Mouse (Mus musculus) left cerebral cortex, adult 11 months (tissue): Measurements from ENCODE around the gene Mcm7.

Source experiments
- DNase-seq: peaks from one replicate; pipeline ENCODE4 v3.0.0; 2022; ENCODE audit warnings: low spot score

The Mcm7 gene

DNA sequence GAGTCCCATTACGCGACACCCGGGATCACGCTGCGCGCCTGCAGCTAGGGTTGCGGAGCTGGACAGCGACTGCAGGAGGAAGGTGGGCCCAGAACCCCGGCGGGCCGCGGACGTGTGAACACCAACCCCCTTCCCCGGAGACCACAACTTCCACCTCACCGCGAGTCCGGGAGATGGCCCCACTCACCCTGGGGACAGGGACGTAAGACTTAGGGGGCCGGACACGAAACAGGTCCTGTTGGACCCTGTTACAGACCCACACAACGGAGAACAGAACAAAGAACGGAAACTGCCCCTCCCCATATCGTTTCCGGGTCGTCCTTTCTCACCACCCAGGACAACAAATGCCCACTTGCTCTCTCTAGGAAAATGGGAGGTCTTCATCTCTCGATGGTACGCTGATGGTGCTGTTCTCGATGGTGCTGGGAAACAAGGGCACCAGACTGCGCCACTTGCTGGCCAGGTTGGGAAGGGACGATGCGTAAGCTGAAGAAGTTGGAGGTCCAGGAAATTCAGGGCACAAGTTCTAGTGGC lies 16.7 kb downstream of the Mcm7 start, which contains the start of gene Zfp113:
Gene Zfp113, minus strand, starts transcription at position 302 of the 534 bp plus-strand sequence.
- peak; percentile 89 for DNase-seq

DNA sequence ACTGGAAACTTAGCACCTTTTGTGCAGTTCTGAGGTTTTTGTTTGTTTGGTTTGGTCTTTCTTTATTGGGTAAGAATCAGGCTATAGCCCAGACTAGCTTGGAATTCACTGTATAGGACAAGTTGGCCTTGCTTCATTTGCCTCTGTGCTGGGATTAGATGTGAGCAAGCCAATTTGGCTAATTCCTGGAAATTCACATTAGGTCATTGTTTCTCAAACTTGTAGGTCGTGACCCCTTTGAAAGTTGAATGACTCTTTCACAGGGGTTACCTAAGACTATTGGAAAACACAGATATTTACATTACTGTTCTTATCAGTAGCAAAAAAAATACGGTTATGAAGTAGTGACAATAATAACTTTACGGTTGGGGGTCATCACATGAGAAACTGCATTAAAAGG lies 17.8 kb downstream of the Mcm7 start:
- DNase-seq = no peak

DNA sequence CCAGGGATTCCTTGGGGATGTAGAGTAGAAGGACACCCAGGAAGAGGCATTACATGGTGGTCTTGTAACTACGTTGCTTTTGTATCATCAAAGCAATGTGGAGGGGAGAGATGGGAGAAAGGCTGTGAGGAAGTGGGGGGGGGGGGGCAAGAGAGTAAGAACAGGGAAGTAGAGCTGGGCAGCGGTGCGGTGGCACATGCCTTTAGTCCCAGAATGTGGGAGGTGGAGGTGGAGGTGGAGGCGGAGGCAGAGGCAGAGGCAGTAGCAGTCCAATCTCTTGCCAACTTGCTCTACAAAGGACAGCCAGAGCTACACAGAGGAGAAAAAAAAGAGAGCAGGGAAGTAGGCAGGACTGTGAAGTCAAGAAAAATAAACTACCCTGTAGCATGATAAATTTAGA lies 33.6 kb downstream of the Mcm7 start:
- no peak for DNase-seq

DNA sequence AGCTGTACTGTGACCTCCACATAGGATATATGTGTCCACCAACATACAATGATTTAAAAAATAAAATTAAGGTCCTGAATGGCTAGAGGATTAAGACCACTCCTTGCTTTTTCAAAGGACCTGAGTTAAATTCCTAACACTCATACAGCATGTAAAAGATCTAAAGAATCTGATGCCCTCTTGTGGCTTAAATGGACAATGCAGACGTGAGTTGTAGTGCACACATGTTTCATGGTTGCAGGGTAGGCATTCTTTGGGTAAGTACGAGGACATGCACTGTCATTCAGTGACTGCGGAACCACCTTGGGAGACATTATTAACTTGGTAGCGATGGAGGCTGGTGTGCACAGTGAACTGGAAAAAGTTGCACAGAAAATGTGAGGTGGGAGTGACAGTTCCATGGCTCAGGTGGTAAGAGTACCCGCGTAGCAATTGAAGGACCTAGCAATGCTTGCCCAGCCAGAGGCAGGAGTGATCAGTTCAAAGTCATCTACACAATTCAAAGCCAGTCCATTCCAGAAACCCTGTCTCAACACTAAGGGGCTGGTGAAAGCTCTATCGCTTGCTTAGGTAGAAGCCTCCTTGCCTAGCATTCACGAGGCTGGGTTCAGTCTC lies 34.2 kb downstream of the Mcm7 start:
- DNase-seq = no peak

DNA sequence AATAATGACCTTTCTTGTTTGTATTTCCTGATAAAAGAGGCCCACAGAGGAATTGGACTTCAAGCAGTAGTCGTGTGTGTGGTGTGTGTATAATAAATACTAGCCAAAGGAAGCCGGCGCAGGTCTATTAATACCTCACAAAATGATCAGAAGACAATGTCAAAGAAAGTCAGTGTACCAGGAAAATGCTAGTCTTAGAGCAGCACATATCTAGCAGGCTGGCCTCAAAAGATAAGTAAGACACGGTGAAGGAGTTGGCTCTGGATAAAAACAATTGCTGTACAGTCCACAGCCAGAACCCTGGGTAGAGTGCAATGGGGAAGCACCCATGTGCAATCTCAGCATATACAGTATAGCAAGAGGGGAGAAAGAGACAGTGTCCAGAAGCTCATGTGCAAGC lies 35.0 kb downstream of the Mcm7 start:
- no peak for DNase-seq

DNA sequence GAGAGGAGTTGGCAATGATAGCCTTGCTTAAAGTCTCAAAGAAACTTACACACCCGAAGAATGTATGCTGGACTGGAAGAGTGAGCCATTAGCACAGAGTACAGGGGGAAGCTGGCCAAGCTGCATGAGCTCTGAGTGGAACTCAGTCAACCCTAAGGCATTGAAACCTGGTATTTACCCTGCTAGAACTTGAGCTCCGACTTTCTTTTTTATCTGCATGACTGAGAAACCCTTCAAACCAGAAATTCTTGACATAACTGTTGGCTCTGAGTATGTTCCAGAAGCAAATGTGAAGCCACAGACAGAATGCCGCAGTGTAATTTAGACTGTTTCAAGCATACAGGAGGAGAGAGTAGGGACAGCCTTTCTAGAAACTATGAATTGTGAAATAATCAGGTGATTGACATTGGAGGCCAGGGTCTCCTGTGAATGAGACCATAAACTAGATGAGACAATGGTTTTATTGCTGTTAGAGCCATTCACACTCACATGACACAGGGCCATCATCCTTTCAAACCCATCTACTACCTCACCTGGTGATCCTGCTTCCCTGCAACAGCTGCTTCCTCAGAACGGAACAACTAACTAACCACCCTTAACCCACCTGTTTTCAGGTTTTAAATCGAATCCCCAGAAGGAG lies 39.7 kb downstream of the Mcm7 start:
- DNase-seq = no peak

DNA sequence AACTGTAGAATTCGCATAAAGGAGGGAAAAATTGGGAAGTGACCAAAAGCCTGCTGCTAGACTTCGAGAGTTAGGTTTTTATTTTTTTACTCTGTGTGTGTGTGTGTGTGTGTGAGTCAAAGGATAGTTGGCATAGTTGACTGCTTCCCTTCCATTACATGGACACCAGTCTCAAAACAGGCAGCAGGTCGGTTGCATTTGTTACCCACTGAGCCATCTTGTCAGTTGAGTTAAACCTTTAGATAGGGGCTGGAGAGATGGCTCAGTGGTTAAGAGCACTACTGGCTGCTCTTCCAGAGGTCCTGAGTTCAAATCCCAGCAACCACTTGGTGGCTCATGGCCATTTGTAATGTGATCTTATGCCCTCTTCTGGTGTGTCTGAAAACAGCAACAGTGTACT lies 54.2 kb downstream of the Mcm7 start:
- DNase-seq = no peak

DNA sequence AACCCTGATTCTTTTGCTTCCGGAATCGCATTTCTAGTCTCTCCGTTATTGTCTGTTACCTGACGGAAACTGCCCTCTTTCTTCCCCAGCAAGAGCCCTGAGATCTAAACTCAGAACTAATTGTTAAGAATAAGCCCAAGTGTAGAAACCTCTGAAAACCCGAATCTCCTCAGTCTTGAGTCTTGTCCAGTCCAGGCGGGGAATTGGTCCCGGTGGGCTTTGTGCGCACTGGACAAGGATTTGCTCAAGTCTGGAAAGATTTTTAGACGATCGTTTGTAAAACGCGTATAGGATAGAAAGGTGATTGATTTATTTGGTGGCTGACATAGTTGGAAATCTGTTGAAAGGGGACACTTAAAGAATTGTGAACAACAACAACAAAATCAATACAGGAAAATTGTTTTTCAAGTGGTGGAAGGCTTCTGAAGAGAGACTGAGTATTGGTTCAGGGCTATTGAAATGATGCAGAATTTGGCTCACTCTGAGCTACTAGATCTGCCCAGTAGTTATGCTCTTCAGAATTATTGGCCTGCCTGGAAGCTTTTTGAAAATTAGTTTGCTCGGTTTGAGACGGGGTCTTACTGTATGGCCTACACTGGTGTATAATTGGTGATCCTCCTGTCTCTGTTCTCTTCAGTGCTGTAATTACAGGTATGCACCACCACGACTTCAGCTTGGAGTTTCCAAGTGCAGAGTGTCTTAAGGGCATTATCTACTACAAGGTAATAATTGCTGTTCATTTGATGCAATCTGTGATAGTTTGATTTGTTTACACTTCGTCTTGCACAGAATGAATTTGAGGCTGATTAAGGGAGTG lies 54.8 kb downstream of the Mcm7 start:
- no peak for DNase-seq

DNA sequence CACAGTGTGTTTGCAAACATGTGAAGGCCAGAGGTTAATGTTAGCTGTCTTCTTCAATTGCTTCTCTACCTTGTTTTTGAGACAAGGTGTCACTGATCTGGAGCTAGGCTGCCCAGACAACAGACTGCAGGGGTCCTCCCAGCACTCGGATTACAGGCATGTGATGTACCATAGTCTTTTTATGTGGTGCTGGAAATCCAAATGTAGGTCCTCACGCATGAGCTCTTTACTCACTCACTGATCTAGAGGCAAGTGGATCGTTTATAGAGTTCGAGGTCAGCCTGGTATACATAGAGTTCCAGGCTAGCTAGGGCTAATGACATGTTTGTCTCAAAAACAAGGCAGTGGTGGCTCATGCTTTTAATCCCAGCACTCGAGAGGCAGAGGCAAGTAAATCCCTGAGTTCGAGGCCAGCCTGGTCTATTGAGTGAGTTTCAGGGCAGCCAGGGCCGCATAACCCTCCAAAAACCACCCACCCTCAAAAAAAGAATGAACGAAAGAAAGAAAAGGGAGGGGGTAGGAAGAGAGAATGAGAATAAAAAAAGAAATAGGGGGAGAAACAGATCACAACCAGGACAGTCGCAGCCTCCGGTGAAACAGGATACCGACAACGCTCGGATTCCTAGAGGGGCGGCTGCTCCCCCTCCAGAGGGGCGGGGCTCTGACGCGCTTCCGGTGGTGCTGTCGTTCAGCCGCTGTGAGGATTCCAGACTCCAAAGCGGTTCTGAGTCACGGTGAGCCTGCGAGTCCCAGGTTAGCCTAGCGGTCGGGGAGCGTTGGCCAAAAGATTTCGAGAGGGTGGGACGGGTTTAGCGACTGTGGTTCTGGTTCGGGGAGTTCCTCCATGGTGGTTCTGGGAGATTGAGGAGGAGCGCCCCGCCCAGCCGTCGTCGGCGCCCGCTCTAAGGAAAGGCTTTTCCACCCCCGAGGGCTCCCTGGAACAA lies 55.7 kb downstream of the Mcm7 start, which contains the start of gene Zscan21:
Gene Zscan21, plus strand, starts transcription at position 649 of the 944 bp plus-strand sequence.
- DNase-seq = peak; percentile 70
